Mouse (Mus musculus) adrenal gland, postnatal 14 days (tissue): ENCODE results near the gene Olfr700. TPM values are rescaled to one million over a fixed set of nuclear protein-coding genes. Genes with fewer than 3 reads are reported as not detected.
"Not testable (repeated sequence)": the region's sequence is repeated elsewhere in the genome, so short reads cannot be mapped to it uniquely, and the experiment has no call there.

Experiments
- DNase-seq: peaks from one replicate; pipeline ENCODE4 v3.0.0; 2021; ENCODE audit warnings: mixed read lengths
- long read RNA-seq, 2 experiments: library from polyadenylated mRNA; stranded (forward); transcript quantifications; one replicate each; pipeline ENCODE4 v2.0.0; 2021
- total RNA-seq: library from RNA; stranded (reverse); gene quantifications from 2 replicates; pipeline ENCODE4 v1.2.3, GENCODE M21; 2021

Olfr700 gene
- total RNA-seq, result not detected in 2 replicates
- long read RNA-seq, experiment 1, result 0 reads
- long read RNA-seq, experiment 2, result 0 reads

DNA sequence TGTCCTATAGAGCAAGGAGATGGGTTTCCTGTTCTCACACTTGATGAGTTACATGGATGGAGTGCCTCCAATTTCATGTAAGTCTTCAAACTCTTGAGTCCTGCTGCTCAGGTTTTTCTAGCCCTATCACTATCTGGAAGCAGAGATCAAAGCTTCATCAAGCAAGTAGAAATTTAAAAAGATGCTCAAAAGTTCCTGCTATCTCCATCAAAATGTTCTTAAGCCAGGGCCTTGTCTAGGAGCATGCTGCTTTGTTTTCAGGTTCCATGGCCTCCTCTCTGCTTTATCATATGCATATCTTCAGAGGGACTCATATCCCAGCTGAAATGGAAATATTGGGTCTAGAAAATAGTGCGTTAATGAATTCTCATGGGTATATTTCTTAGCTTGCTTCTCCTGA, at the start of gene Olfr700:
Olfr700 (minus strand) TSS at position 101 of the 400 bp plus-strand sequence.
- no peak for DNase-seq

- no peak for DNase-seq
Observed at GRCm38 (mm10) chr7:106843060-106843459, 34.4 kb upstream of the Olfr700 start, which contains the start of gene Olfr703. Olfr703 (plus strand) TSS chr7:106843360.

GRCm38 (mm10) chr7:106833793-106834192, 25.2 kb upstream of the Olfr700 start, which contains the start of gene Olfr702:
Olfr702 (minus strand) TSS chr7:106833893.
- no peak for DNase-seq

DNA sequence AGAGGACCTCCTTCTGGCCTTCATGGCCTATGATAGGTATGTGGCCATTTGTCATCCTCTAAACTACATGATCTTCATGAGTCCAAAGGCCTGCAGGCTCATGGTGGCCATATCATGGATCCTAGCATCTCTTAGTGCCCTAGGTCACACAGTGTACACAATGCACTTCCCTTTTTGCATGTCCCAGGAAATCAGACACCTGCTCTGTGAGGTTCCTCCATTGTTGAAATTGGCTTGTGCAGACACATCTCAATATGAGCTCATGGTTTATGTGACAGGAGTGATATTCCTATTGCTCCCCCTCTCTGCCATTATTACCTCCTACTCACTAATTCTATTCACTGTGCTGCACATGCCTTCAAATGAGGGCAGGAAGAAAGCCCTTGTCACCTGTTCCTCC, 9.8 kb upstream of the Olfr700 start:
- no peak for DNase-seq

GRCm38 (mm10) chr7:106815775-106816174, 7.1 kb upstream of the Olfr700 start:
- no peak for DNase-seq

- no peak for DNase-seq
Observed at GRCm38 (mm10) chr7:106813829-106814228, 5.2 kb upstream of the Olfr700 start, which contains the start of gene Olfr701. Olfr701 (plus strand) TSS chr7:106814129.

GRCm38 (mm10) chr7:106793098-106793497, 15.5 kb downstream of the Olfr700 start, which contains the start of gene Olfr699:
Olfr699 (minus strand) TSS chr7:106793198.
- no peak for DNase-seq

DNA sequence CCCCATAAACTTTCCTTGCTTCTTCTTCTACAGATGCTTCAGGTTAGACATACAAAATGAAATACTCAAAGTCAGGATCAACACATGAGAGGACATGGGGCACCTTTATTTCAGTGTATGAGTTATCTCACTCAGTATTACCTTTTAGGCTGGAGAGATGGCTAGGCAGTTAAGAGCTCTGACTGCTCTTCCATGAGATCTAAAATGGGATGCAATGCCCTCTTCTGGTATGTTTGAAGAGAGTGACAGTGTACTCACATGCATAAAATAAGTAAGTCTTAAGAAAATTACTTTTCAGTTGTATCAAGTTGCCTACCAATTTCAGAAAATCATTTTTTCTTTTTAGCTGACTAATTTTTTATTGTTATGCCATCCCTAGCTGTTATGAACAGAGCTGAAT, 20.3 kb downstream of the Olfr700 start:
- DNase-seq, result no peak

GRCm38 (mm10) chr7:106761008-106761407, 47.6 kb downstream of the Olfr700 start:
- not testable (repeated sequence) for DNase-seq

DNA sequence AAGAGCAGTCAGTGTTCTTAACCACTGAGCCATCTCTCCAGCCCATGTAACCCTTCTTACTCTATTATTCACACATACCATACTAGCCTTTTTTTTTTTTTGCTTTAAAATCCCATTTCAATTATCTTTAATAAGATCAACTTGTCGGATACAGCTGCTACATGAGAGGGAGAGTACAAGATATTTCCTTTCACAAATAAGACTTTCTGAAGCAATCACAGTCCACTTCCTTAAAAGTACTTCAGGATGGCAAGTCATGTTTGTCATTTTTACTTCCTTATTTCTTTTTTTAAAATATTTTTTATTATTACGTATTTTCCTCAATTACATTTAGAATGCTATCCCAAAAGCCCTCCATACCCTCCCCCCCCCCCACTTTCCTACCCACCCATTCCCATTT, 49.8 kb downstream of the Olfr700 start:
- DNase-seq, result no peak

Other genes starting within 250 kb of the Olfr700 start
- not detected in 2 replicates for gene Olfr693, start 128.2 kb downstream of the Olfr700 start, total RNA-seq
- gene Olfr694, start 117.0 kb downstream of the Olfr700 start, total RNA-seq, result not detected in 2 replicates
- not detected in 2 replicates for gene Olfr695, start 92.4 kb downstream of the Olfr700 start, total RNA-seq
- gene Olfr697, start 66.4 kb downstream of the Olfr700 start, total RNA-seq, result not detected in 2 replicates
- not detected in 2 replicates for gene Olfr698, start 53.4 kb downstream of the Olfr700 start, total RNA-seq
- gene Olfr699, start 15.6 kb downstream of the Olfr700 start, total RNA-seq, result not detected in 2 replicates
- gene Olfr701, start 5.3 kb upstream of the Olfr700 start, total RNA-seq, result not detected in 2 replicates
- not detected in 2 replicates for gene Olfr702, start 25.1 kb upstream of the Olfr700 start, total RNA-seq
- gene Olfr703, start 34.5 kb upstream of the Olfr700 start, total RNA-seq, result not detected in 2 replicates
- gene Olfr704, start 54.4 kb upstream of the Olfr700 start, total RNA-seq, result not detected in 2 replicates
- gene Olfr705, start 68.1 kb upstream of the Olfr700 start, total RNA-seq, result not detected in 2 replicates
- gene Olfr706, start 79.3 kb upstream of the Olfr700 start, total RNA-seq, result not detected in 2 replicates
- gene Olfr707, start 92.4 kb upstream of the Olfr700 start, total RNA-seq, result not detected in 2 replicates
- not detected in 2 replicates for gene Olfr1532-ps1, start 99.2 kb upstream of the Olfr700 start, total RNA-seq
- 0.11 TPM in 2 replicates for gene Olfr709-ps1, start 123.4 kb upstream of the Olfr700 start, total RNA-seq
- not detected in 2 replicates for gene Olfr710, start 139.5 kb upstream of the Olfr700 start, total RNA-seq
- 0.26 TPM in 1 of 2 replicates, not detected in the other for gene Olfr6, start 155.1 kb upstream of the Olfr700 start, total RNA-seq
- gene Olfr711, start 166.6 kb upstream of the Olfr700 start, total RNA-seq, result not detected in 2 replicates
- not detected in 2 replicates for gene Olfr2, start 197.2 kb upstream of the Olfr700 start, total RNA-seq
- not detected in 2 replicates for gene Olfr713, start 222.3 kb upstream of the Olfr700 start, total RNA-seq